In genomic region chr9:72663534-72663918, GRCm38 (mm10) we compare ENCODE assay signal across 8 mouse cellular contexts. TPM values are rescaled to one million over a fixed set of nuclear protein-coding genes. Genes with fewer than 3 reads are reported as not detected.
A peak's percentile ranks its signal among the peaks of the same experiment; 100 is the strongest.
DNase-seq lines count a peak whose midpoint lies in the region; ATAC-seq and TF ChIP-seq lines count a peak whose summit lies in the region.

No protein-coding gene starts in this region.

- H3K27ac ChIP-seq in heart, embryonic 11.5 days (ENCODE audit: low read depth, low read length) = peak overlapping the region; percentile 99; the same call in 1 of the 2 replicates
- no peak overlapping the region for H3K27ac ChIP-seq in CH12.LX (ENCODE audit: insufficient read depth, low read depth)
- peak overlapping the region; percentile 99 for H3K27ac ChIP-seq in forebrain, embryonic 14.5 days (ENCODE audit: low read depth, low read length)
- peak overlapping the region; percentile 91 for H3K27ac ChIP-seq in liver, embryonic 14.5 days

- peaks cover 13% of the 10 kb centered on the region for H3K36me3 ChIP-seq in heart, embryonic 11.5 days (ENCODE audit: control insufficient read depth, insufficient read depth, low read length)
- peaks cover 0 to 34% of the 10 kb centered on the region in 2 experiments for H3K36me3 ChIP-seq in CH12.LX (replicated peaks in 1 of 2; ENCODE audit: control insufficient read depth in 1 of 2, insufficient read depth in 1 of 2, low read length in 1 of 2)
- peaks cover 30% of the 10 kb centered on the region for H3K36me3 ChIP-seq in forebrain, embryonic 14.5 days (ENCODE audit: control insufficient read depth, insufficient read depth, low read length)
- H3K36me3 ChIP-seq in liver, embryonic 14.5 days (replicated peaks; ENCODE audit: control insufficient read depth, insufficient read depth, low read depth) = peaks cover 24% of the 10 kb centered on the region

- in situ Hi-C loops in CH12.LX (cut with MboI; ENCODE audit: low pct_ligation_motif_present, low pct_unique_long_range_greater_than_20kb, low sequenced_read_pairs) = no loop called here

- no peaks in the 10 kb centered on the region for H3K9me3 ChIP-seq in heart, embryonic 11.5 days (replicated peaks; ENCODE audit: control insufficient read depth, low read length)
- H3K9me3 ChIP-seq in CH12.LX (replicated peaks; ENCODE audit: low read length) = no peaks in the 10 kb centered on the region
- no peaks in the 10 kb centered on the region for H3K9me3 ChIP-seq in forebrain, embryonic 14.5 days (replicated peaks; ENCODE audit: control insufficient read depth, low read length)
- no peaks in the 10 kb centered on the region for H3K9me3 ChIP-seq in liver, embryonic 14.5 days (ENCODE audit: control insufficient read depth, low read length)

- peak overlapping the region; percentile 89 for H3K4me3 ChIP-seq in heart, embryonic 11.5 days (ENCODE audit: low read depth, low read length)
- peak overlapping the region in 2 of 3 experiments; percentile 59 to 74 for H3K4me3 ChIP-seq in CH12.LX (replicated peaks in 1 of 3; ENCODE audit: low read depth in 2 of 3, low read length in 2 of 3, poor library complexity in 1 of 3)
- H3K4me3 ChIP-seq in forebrain, embryonic 14.5 days (ENCODE audit: low read depth, low read length) = peak overlapping the region; percentile 97
- peak overlapping the region; percentile 75 to 76 for H3K4me3 ChIP-seq in liver, embryonic 14.5 days (ENCODE audit: insufficient read depth in 1 of 2, low read depth in 2 of 2, low read length in 2 of 2)

- H3K79me2 ChIP-seq in CH12.LX (replicated peaks; ENCODE audit: control insufficient read depth, extremely low read depth, insufficient read depth, poor library complexity, severe bottlenecking) = peaks cover 9% of the 10 kb centered on the region

- ATAC-seq in heart, embryonic 11.5 days (replicated peaks; ENCODE audit: insufficient number of reproducible peaks, low FRiP score, low TSS enrichment) = no peak
- ATAC-seq in forebrain, embryonic 14.5 days = no peak
- ATAC-seq in liver, embryonic 14.5 days (ENCODE audit: insufficient read depth) = no peak

- dilution Hi-C loops in CH12.LX (cut with MboI; ENCODE audit: extremely low pct_ligation_motif_present, extremely low pct_unique_long_range_greater_than_20kb, low sequenced_read_pairs) = no loop called here

- TF ChIP-seq EP300 in CH12.LX (IDR thresholded peaks at IDR 0.05; ENCODE audit: low read length) = no peak
- no peak for TF ChIP-seq EP300 in liver, embryonic 14.5 days (IDR thresholded peaks at IDR 0.05; ENCODE audit: low read depth)

- no peak for DNase-seq in heart, adult 18-20 months
- no peak for DNase-seq in CH12.LX (ENCODE audit: extremely low read depth)
- no peak for DNase-seq in forebrain, embryonic 14.5 days (ENCODE audit: low spot score)
- DNase-seq in liver, embryonic 14.5 days (ENCODE audit: low read depth in 3 of 3, low spot score in 3 of 3) = no peak
- no peak for DNase-seq in yolk sac, embryonic 10.5 days (ENCODE audit: low spot score)
- no peak for DNase-seq in gastrocnemius, postnatal 10 days
- no peak for DNase-seq in cerebellum, postnatal 25 days

- TF ChIP-seq CTCF in CH12.LX (conservative IDR thresholded peaks at IDR 0.05 in 1 of 2, IDR thresholded peaks at IDR 0.05 in 1 of 2; ENCODE audit: low read depth in 2 of 2, low read length in 2 of 2) = no peak
- no peak for TF ChIP-seq CTCF in liver, embryonic 14.5 days (IDR thresholded peaks at IDR 0.05; ENCODE audit: low read depth)

- peak overlapping the region; percentile 94 for H3K4me2 ChIP-seq in heart, embryonic 11.5 days
- peak overlapping the region; percentile 52; the same call in 1 of the 2 replicates for H3K4me2 ChIP-seq in CH12.LX (ENCODE audit: insufficient read depth, low read depth, poor library complexity, severe bottlenecking)
- peak overlapping the region; percentile 88 for H3K4me2 ChIP-seq in forebrain, embryonic 14.5 days (ENCODE audit: low read length)
- H3K4me2 ChIP-seq in liver, embryonic 14.5 days (ENCODE audit: low read depth) = peak overlapping the region; percentile 94

- H3K4me1 ChIP-seq in heart, embryonic 11.5 days (ENCODE audit: control insufficient read depth, insufficient read depth, low read length) = peaks cover 30% of the 10 kb centered on the region
- H3K4me1 ChIP-seq in CH12.LX (ENCODE audit: control insufficient read depth in 1 of 2, insufficient read depth in 2 of 2) = peaks cover 0 to 43% of the 10 kb centered on the region in 2 experiments; a peak in 3 of 4 replicates
- H3K4me1 ChIP-seq in forebrain, embryonic 14.5 days (ENCODE audit: control insufficient read depth, insufficient read depth, low read length) = peaks cover 23% of the 10 kb centered on the region
- peaks cover 25 to 26% of the 10 kb centered on the region in 2 experiments for H3K4me1 ChIP-seq in liver, embryonic 14.5 days (replicated peaks; ENCODE audit: control insufficient read depth in 2 of 2, insufficient read depth in 2 of 2, low read length in 1 of 2)

- H3K27me3 ChIP-seq in heart, embryonic 11.5 days (ENCODE audit: control insufficient read depth, insufficient read depth, low read length) = no peaks in the 10 kb centered on the region
- peaks cover 9% of the 10 kb centered on the region for H3K27me3 ChIP-seq in CH12.LX (replicated peaks)
- no peaks in the 10 kb centered on the region for H3K27me3 ChIP-seq in forebrain, embryonic 14.5 days (replicated peaks; ENCODE audit: control insufficient read depth, insufficient read depth, low read length)
- H3K27me3 ChIP-seq in liver, embryonic 14.5 days (ENCODE audit: control insufficient read depth, insufficient read depth, low read length) = no peaks in the 10 kb centered on the region

- TF ChIP-seq POLR2A in CH12.LX (IDR thresholded peaks at IDR 0.05; ENCODE audit: low read depth, low read length) = no peak

- 10% methylated on average over 10 of the region's 10 CpGs for WGBS in heart, embryonic 11.5 days (ENCODE audit: insufficient replicate concordance)
- WGBS in forebrain, embryonic 14.5 days = 3% methylated on average over 10 of the region's 10 CpGs
- 13% methylated on average over 10 of the region's 10 CpGs for WGBS in liver, embryonic 14.5 days (ENCODE audit: insufficient replicate concordance)

- H3K9ac ChIP-seq in heart, embryonic 11.5 days (ENCODE audit: low read depth, low read length) = peak overlapping the region; percentile 100
- no peak overlapping the region for H3K9ac ChIP-seq in CH12.LX (ENCODE audit: insufficient read depth, low read depth)
- H3K9ac ChIP-seq in forebrain, embryonic 14.5 days (ENCODE audit: low read length) = peak overlapping the region; percentile 99
- peak overlapping the region; percentile 89 for H3K9ac ChIP-seq in liver, embryonic 14.5 days (replicated peaks)

- no peak for TF ChIP-seq RAD21 in CH12.LX (IDR thresholded peaks at IDR 0.05; ENCODE audit: low read depth, low read length)

TF ChIP-seq in CH12.LX, 34 proteins besides CTCF, POLR2A, EP300 and RAD21:
- TF ChIP-seq JUN (IDR thresholded peaks at IDR 0.05; ENCODE audit: insufficient read depth, low read depth, low read length) (no peak), ZNF384 (IDR thresholded peaks at IDR 0.05; ENCODE audit: low read depth, low read length) (peak; percentile 67), E2F4 (IDR thresholded peaks at IDR 0.05; ENCODE audit: insufficient replicate concordance, low read depth, low read length) (no peak)

RNA-seq across cellular contexts. Expression of gene Nedd4, which starts 1.4 kb away (rescaled TPM):
- polyA plus RNA-seq in heart, embryonic 11.5 days (2014; fragmentation: Nextera tagmentation; extraction: Ambion mirVana) = 555 and 667 TPM in 2 replicates
- total RNA-seq in heart, adult 18-20 months (2021) = 100 to 1,000 TPM; 343 to 345 TPM
- total RNA-seq in CH12.LX (2012; rRNA removed) = 56.9 and 65.0 TPM in 2 replicates
- total RNA-seq in CH12.LX (2014; rRNA removed) = 189 and 206 TPM in 2 replicates
- polyA plus RNA-seq in CH12.LX (2012; ENCODE audit: insufficient read length, low read depth) = 196 and 211 TPM in 2 replicates
- 437 and 459 TPM in 2 replicates for polyA plus RNA-seq in forebrain, embryonic 14.5 days (2014; fragmentation: Nextera tagmentation; extraction: Ambion mirVana)
- 63.8 and 87.8 TPM in 2 replicates for polyA plus RNA-seq in liver, embryonic 14.5 days (2012; rRNA removed)
- 86.9 and 98.6 TPM in 2 replicates for polyA plus RNA-seq in liver, embryonic 14.5 days (2014; fragmentation: Nextera tagmentation; extraction: Ambion mirVana)
- total RNA-seq in gastrocnemius, postnatal 10 days (2021) = 100 to 1,000 TPM; 563 to 619 TPM
